Mouse (Mus musculus) erythroid progenitor cell, adult 5-6 weeks (primary cell): ENCODE measurements around the gene Eif3l. TPM values are rescaled to one million over a fixed set of nuclear protein-coding genes. Genes with fewer than 3 reads are reported as not detected.

ENCODE experiments used
- ATAC-seq: replicated peaks from 2 replicates; pipeline ENCODE4 v1.8.0; 2016; ENCODE audit warnings: moderate number of reproducible peaks, mild to moderate bottlenecking, moderate TSS enrichment, inconsistent platforms; ENCODE audit not compliant: poor library complexity, low FRiP score, severe bottlenecking
- total RNA-seq, 2 experiments: library from RNA; stranded (forward) in 1 of 2; stranded (reverse) in 1 of 2; fragments of 150-400 nt in 1 of 2; fragments of 186-747, 209-891 nt in 1 of 2; gene quantifications; 2 replicates each; pipeline versions ENCODE4 v1.2.3 to v1.2.4; 2015 to 2017; ENCODE audit warnings: low replicate concordance in 2 of 2

Gene Eif3l
- total RNA-seq, 2 experiments from 2014 or later: 47.9 to 69.2 TPM

- no peak for ATAC-seq
Observed at GRCm38 (mm10) chr15:79048186-79048585, 26.8 kb upstream of the Eif3l start.

GRCm38 (mm10) chr15:79050160-79050845, 24.7 kb upstream of the Eif3l start:
- ATAC-seq: no peak

- ATAC-seq: no peak
Observed at GRCm38 (mm10) chr15:79050964-79051363, 24.0 kb upstream of the Eif3l start.

GRCm38 (mm10) chr15:79051461-79052360, 23.3 kb upstream of the Eif3l start:
- ATAC-seq: no peak

- no peak for ATAC-seq
Observed at GRCm38 (mm10) chr15:79052366-79052765, 22.6 kb upstream of the Eif3l start.

- no peak for ATAC-seq
Observed at GRCm38 (mm10) chr15:79056601-79057000, 18.4 kb upstream of the Eif3l start.

GRCm38 (mm10) chr15:79057850-79058249, 17.1 kb upstream of the Eif3l start:
- ATAC-seq: peak; percentile 61

- ATAC-seq: no peak
Observed at GRCm38 (mm10) chr15:79060887-79061565, 14.0 kb upstream of the Eif3l start.

GRCm38 (mm10) chr15:79062376-79063159, 12.4 kb upstream of the Eif3l start, which contains the start of gene Ankrd54:
Gene Ankrd54 (minus strand): TSS chr15:79062893.
- ATAC-seq: peak; percentile 92

GRCm38 (mm10) chr15:79063160-79063740, 11.7 kb upstream of the Eif3l start:
- no peak for ATAC-seq

- no peak for ATAC-seq
Observed at GRCm38 (mm10) chr15:79065086-79065770, 9.8 kb upstream of the Eif3l start.

- ATAC-seq: no peak
Observed at GRCm38 (mm10) chr15:79066276-79066675, 8.7 kb upstream of the Eif3l start.

GRCm38 (mm10) chr15:79067631-79068030, 7.3 kb upstream of the Eif3l start:
- peak; percentile 45 for ATAC-seq

GRCm38 (mm10) chr15:79068416-79068815, 6.6 kb upstream of the Eif3l start:
- ATAC-seq: peak; percentile 47

GRCm38 (mm10) chr15:79071117-79072039, 3.6 kb upstream of the Eif3l start:
- no peak for ATAC-seq

GRCm38 (mm10) chr15:79073752-79074151, 1.2 kb upstream of the Eif3l start:
- ATAC-seq: no peak

- ATAC-seq: no peak
Observed at GRCm38 (mm10) chr15:79074446-79074845, 533 bp upstream of the Eif3l start.
